Mouse (Mus musculus) intestine, embryonic 16.5 days (tissue): ENCODE measurements around the gene Ahnak2. TPM values are rescaled to one million over a fixed set of nuclear protein-coding genes. Genes with fewer than 3 reads are reported as not detected.
"Not testable (repeated sequence)": the region's sequence is repeated elsewhere in the genome, so short reads cannot be mapped to it uniquely, and the experiment has no call there.

ENCODE experiments used
- ATAC-seq: fragments of 200-750 bp; cut with Nextera tagmentation; 2 replicates; pipeline ENCODE4 v1.8.0; 2017; ENCODE audit warnings: moderate TSS enrichment, moderate library complexity
- H3K27ac ChIP-seq: fragments of 300-500 bp; sonication (generic); 2 replicates; pipeline ENCODE4 v1.5.1; 2014; ENCODE audit warnings: mild to moderate bottlenecking, low read length
- H3K27me3 ChIP-seq: fragments of 300-500 bp; sonication (generic); replicated peaks from 2 replicates; pipeline ENCODE4 v1.6.1; 2014; ENCODE audit warnings: low read length, control low read depth, mixed read lengths; ENCODE audit not compliant: control insufficient read depth, insufficient read depth
- H3K36me3 ChIP-seq: fragments of 300-500 bp; sonication (generic); 2 replicates; pipeline ENCODE4 v1.6.1; 2014; ENCODE audit warnings: low read length, control low read depth; ENCODE audit not compliant: control insufficient read depth, insufficient read depth
- H3K4me1 ChIP-seq: fragments of 300-500 bp; sonication (generic); 2 replicates; pipeline ENCODE4 v1.6.1; 2014; ENCODE audit warnings: low read length, control low read depth, mixed read lengths; ENCODE audit not compliant: control insufficient read depth, insufficient read depth
- H3K4me2 ChIP-seq: fragments of 300-500 bp; sonication (generic); 2 replicates; pipeline ENCODE4 v1.6.1; 2014; ENCODE audit warnings: low read depth, low read length, control low read depth
- H3K4me3 ChIP-seq: fragments of 300-500 bp; sonication (generic); 2 replicates; pipeline ENCODE4 v1.5.1; 2014; ENCODE audit warnings: mild to moderate bottlenecking, low read length
- H3K9ac ChIP-seq: fragments of 300-500 bp; sonication (generic); 2 replicates; pipeline ENCODE4 v1.6.1; 2014; ENCODE audit warnings: low read depth, low read length
- H3K9me3 ChIP-seq: fragments of 300-500 bp; sonication (generic); 2 replicates; pipeline ENCODE4 v1.6.1; 2016; ENCODE audit warnings: low read length, control low read depth; ENCODE audit not compliant: control insufficient read depth
- WGBS: fragments of 180-500 bp; shearing (Covaris S2); extraction: QIAGEN DNeasy Blood & Tissue Kit; methylation state at CpG from one replicate; pipeline ENCODE4 v1.1.7; 2014; 5-methylcytosine and 5-hydroxymethylcytosine counted together
- polyA plus RNA-seq: library from polyadenylated mRNA; unstranded; fragments of >200 nt; fragmentation: Nextera tagmentation; extraction: Ambion mirVana; gene quantifications from 2 replicates; pipeline ENCODE4 v1.2.1, GENCODE M21; 2015

Ahnak2 gene
- polyA plus RNA-seq, result 2.3 and 2.8 TPM in 2 replicates

DNA sequence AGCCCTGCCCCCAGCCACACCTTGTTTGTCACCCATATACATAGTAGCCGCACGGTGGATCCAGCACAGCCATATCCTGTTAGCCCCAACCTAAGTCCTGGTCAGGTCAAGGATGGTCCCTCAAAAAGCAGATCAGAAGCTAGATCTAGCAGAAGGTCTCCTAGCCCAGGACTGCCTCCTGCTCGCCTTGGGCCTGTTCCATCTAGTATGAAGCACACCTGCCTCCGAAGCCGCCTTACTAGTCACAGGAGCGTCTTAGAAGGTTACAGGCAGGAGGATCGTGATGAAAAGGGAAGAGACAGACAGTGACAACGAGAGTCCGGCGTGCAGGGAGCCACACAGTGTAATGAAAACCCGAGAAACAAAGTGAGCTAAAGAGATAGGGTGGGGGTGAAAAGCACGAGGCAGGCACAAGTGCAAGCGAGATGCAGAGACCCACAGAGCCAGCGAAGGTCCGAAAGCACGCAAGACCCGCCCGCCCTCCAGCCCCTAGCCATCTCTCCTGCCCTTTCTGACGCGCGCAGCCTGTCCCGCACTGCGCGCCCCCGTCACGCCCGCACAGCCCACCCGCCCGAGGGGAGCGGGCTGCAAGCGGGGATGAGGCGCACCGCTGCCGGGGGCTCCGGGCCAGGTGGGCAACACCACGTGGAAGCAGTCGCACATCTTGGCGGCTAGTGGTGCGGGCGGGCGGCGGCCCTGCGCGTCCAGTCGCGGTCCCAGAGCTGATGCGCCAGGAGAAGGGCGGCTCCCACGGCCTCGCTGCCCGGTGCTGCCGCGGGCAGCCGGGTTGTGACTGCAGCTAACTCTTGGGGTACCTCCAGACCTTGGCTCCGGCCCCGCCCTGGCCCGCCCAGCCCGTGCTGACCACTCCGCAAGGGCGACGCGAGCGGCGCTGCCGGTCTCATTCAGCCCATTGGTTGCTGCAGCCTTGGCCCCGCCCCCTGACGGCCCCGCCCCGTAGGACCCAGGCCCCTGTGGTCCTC, at the start of gene Ahnak2:
Ahnak2 (minus strand) TSS at position 794 of the 983 bp plus-strand sequence.
- Histone ChIP-seq H3K9me3 (no peaks in the 10 kb centered on the region), H3K9ac (peak within 1 kb of the TSS; percentile 66), H3K27me3 (peaks cover 9% of the 10 kb centered on the region; the same call in 1 of the 2 replicates), H3K36me3 (no peaks in the 10 kb centered on the region), H3K4me2 (peak within 1 kb of the TSS; percentile 100), H3K4me1 (peaks cover 31% of the 10 kb centered on the region), H3K4me3 (peak within 1 kb of the TSS; percentile 61), H3K27ac (no peak within 1 kb of the TSS)
- peak; percentile 68 for ATAC-seq
- 3% methylated on average over 63 of the region's 69 CpGs for WGBS

GRCm38 (mm10) chr12:112851116-112851515, 48.7 kb upstream of the Ahnak2 start:
- 40% methylated on average over 8 of the region's 8 CpGs for WGBS
- no peak overlapping the region for H3K27ac ChIP-seq
- H3K4me1 ChIP-seq, result no peaks in the 10 kb centered on the region
- no peaks in the 10 kb centered on the region for H3K27me3 ChIP-seq
- no peak overlapping the region for H3K4me2 ChIP-seq
- no peak overlapping the region for H3K4me3 ChIP-seq
- H3K9ac ChIP-seq, result no peak overlapping the region
- H3K36me3 ChIP-seq, result no peaks in the 10 kb centered on the region
- no peak for ATAC-seq
- H3K9me3 ChIP-seq, result no peaks in the 10 kb centered on the region

GRCm38 (mm10) chr12:112850344-112850743, 47.9 kb upstream of the Ahnak2 start:
- no peak overlapping the region for H3K4me3 ChIP-seq
- no peak for ATAC-seq
- 0 out of 2 replicates have a peak, but pooled peaks cover under 1% of the 10 kb centered on the region for H3K27me3 ChIP-seq
- no peaks in the 10 kb centered on the region for H3K9me3 ChIP-seq
- no peaks in the 10 kb centered on the region for H3K36me3 ChIP-seq
- H3K9ac ChIP-seq, result no peak overlapping the region
- no peak overlapping the region for H3K27ac ChIP-seq
- WGBS, result 87% methylated on average over 9 of the region's 9 CpGs
- no peak overlapping the region for H3K4me2 ChIP-seq
- no peaks in the 10 kb centered on the region for H3K4me1 ChIP-seq

GRCm38 (mm10) chr12:112849235-112850022, 47.0 kb upstream of the Ahnak2 start:
- 72% methylated on average over 11 of the region's 11 CpGs for WGBS
- no peak for ATAC-seq
- no peak overlapping the region for H3K4me3 ChIP-seq
- no peaks in the 10 kb centered on the region for H3K9me3 ChIP-seq
- H3K27me3 ChIP-seq, result 0 out of 2 replicates have a peak, but pooled peaks cover 2% of the 10 kb centered on the region
- no peak overlapping the region for H3K9ac ChIP-seq
- no peak overlapping the region for H3K27ac ChIP-seq
- no peak overlapping the region for H3K4me2 ChIP-seq
- H3K4me1 ChIP-seq, result no peaks in the 10 kb centered on the region
- H3K36me3 ChIP-seq, result no peaks in the 10 kb centered on the region

- H3K9me3 ChIP-seq, result no peaks in the 10 kb centered on the region
- H3K36me3 ChIP-seq, result no peaks in the 10 kb centered on the region
- H3K27ac ChIP-seq, result no peak overlapping the region
- 0 out of 2 replicates have a peak, but pooled peaks cover 2% of the 10 kb centered on the region for H3K27me3 ChIP-seq
- H3K9ac ChIP-seq, result no peak overlapping the region
- WGBS, result 98% methylated on average over 2 of the region's 2 CpGs
- no peak overlapping the region for H3K4me2 ChIP-seq
- H3K4me3 ChIP-seq, result no peak overlapping the region
- ATAC-seq, result no peak
- H3K4me1 ChIP-seq, result no peaks in the 10 kb centered on the region
These were observed 45.4 kb upstream of the Ahnak2 start for GRCm38 (mm10) chr12:112847880-112848279.

GRCm38 (mm10) chr12:112843803-112844202, 41.3 kb upstream of the Ahnak2 start:
- Histone ChIP-seq H3K4me2 (no peak overlapping the region), H3K4me1 (no peaks in the 10 kb centered on the region), H3K9me3 (peaks cover 7% of the 10 kb centered on the region), H3K27ac (no peak overlapping the region), H3K36me3 (no peaks in the 10 kb centered on the region), H3K27me3 (peaks cover 2% of the 10 kb centered on the region; the same call in 1 of the 2 replicates), H3K9ac (no peak overlapping the region), H3K4me3 (no peak overlapping the region)
- 22% methylated on average over 3 of the region's 3 CpGs for WGBS
- ATAC-seq, result peak; percentile 86

GRCm38 (mm10) chr12:112842128-112842527, 39.7 kb upstream of the Ahnak2 start:
- not testable (repeated sequence) for H3K9ac ChIP-seq, H3K27ac ChIP-seq, H3K36me3 ChIP-seq, H3K4me1 ChIP-seq, H3K4me3 ChIP-seq, H3K9me3 ChIP-seq, H3K4me2 ChIP-seq, ATAC-seq, H3K27me3 ChIP-seq
- WGBS, result 77% methylated on average over 2 of the region's 2 CpGs

DNA sequence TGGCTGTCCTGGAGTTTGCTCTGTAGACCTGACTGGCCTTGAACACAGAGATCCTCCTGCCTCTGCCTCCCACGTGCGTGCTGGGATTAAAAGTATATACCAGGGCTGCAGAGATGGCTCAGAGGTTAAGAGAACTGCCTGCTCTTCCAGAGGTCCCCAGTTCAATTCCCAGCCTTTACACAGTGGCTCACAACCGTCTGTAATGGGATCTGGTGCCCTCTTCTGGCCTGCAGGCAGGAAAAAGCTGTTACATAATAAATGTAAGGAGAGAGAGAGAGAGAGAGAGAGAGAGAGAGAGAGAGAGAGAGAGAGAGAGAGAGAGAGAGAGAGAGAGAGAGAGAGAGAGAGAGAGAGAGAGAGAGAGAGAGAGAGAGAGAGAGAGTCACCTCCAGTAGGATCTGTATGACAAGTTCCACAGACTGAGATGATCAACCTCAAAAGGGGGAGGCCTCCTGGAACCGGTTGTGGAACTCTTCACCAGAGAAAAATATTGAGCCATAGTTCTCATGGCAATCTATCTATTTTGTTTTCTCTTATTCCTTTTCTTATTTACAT, 39.0 kb upstream of the Ahnak2 start:
- H3K4me3 ChIP-seq, H3K9ac ChIP-seq, H3K4me1 ChIP-seq, H3K27me3 ChIP-seq, H3K9me3 ChIP-seq, H3K4me2 ChIP-seq, H3K36me3 ChIP-seq, H3K27ac ChIP-seq, ATAC-seq: not testable (repeated sequence)
- 76% methylated on average over 4 of the region's 4 CpGs for WGBS
